Mouse (Mus musculus) forebrain, embryonic 16.5 days (tissue): ENCODE measurements around the gene Ahdc1. TPM values are rescaled to one million over a fixed set of nuclear protein-coding genes. Genes with fewer than 3 reads are reported as not detected.

Experiments
- ATAC-seq: fragments of 200-750 bp; cut with Nextera tagmentation; 2 replicates; pipeline ENCODE4 v1.8.0; 2017; ENCODE audit warnings: mild to moderate bottlenecking, moderate library complexity
- H3K27ac ChIP-seq: fragments of 300-500 bp; sonication (generic); 2 replicates; pipeline ENCODE4 v1.5.1; 2014; ENCODE audit warnings: low read length, control low read depth
- H3K27me3 ChIP-seq: fragments of 300-500 bp; sonication (generic); replicated peaks from 2 replicates; pipeline ENCODE4 v1.6.1; 2014; ENCODE audit warnings: low read length; ENCODE audit not compliant: control insufficient read depth, insufficient read depth
- H3K36me3 ChIP-seq: fragments of 300-500 bp; sonication (generic); 2 replicates; pipeline ENCODE4 v1.6.1; 2014; ENCODE audit not compliant: control insufficient read depth, insufficient read depth
- H3K4me1 ChIP-seq: fragments of 300-500 bp; sonication (generic); replicated peaks from 2 replicates; pipeline ENCODE4 v1.6.1; 2014; ENCODE audit warnings: low read length; ENCODE audit not compliant: control insufficient read depth, insufficient read depth
- H3K4me2 ChIP-seq: fragments of 300-500 bp; sonication (generic); 2 replicates; pipeline ENCODE4 v1.6.1; 2014; ENCODE audit warnings: mild to moderate bottlenecking, low read length, control low read depth
- H3K4me3 ChIP-seq: fragments of 300-500 bp; sonication (generic); replicated peaks from 2 replicates; pipeline ENCODE4 v1.5.1; 2014; ENCODE audit warnings: mild to moderate bottlenecking, low read length, control low read depth
- H3K9ac ChIP-seq: fragments of 300-500 bp; sonication (generic); replicated peaks from 2 replicates; pipeline ENCODE4 v1.6.1; 2014; ENCODE audit warnings: low read depth, low read length, control low read depth
- H3K9me3 ChIP-seq: fragments of 300-500 bp; sonication (generic); 2 replicates; pipeline ENCODE4 v1.6.1; 2016; ENCODE audit warnings: low read length; ENCODE audit not compliant: control insufficient read depth
- WGBS: fragments of 180-500 bp; shearing (Covaris S2); extraction: QIAGEN DNeasy Blood & Tissue Kit; methylation state at CpG from one replicate; pipeline ENCODE4 v1.1.7; 2014; 5-methylcytosine and 5-hydroxymethylcytosine counted together
- polyA plus RNA-seq: library from polyadenylated mRNA; unstranded; fragments of >200 nt; fragmentation: Nextera tagmentation; extraction: Ambion mirVana; gene quantifications from 2 replicates; pipeline ENCODE4 v1.2.1, GENCODE M21; 2015

The Ahdc1 gene
- polyA plus RNA-seq, 1 experiment from 2014 or later = 13.0 TPM

- Histone ChIP-seq H3K4me2 (no peak overlapping the region), H3K27me3 (peaks cover 20% of the 10 kb centered on the region), H3K9ac (no peak overlapping the region), H3K36me3 (no peaks in the 10 kb centered on the region), H3K9me3 (no peaks in the 10 kb centered on the region), H3K4me1 (peaks cover 18% of the 10 kb centered on the region), H3K27ac (no peak overlapping the region), H3K4me3 (no peak overlapping the region)
- 9% methylated on average over 2 of the region's 2 CpGs for WGBS
- ATAC-seq = no peak
Observed at GRCm38 (mm10) chr4:132972556-132972955, 38.5 kb upstream of the Ahdc1 start.

- H3K36me3 ChIP-seq = no peaks in the 10 kb centered on the region
- 48% methylated on average over 8 of the region's 8 CpGs for WGBS
- H3K4me3 ChIP-seq = no peak overlapping the region
- H3K27ac ChIP-seq = no peak overlapping the region
- H3K4me1 ChIP-seq = peaks cover 16% of the 10 kb centered on the region
- no peak for ATAC-seq
- no peaks in the 10 kb centered on the region for H3K9me3 ChIP-seq
- no peak overlapping the region for H3K9ac ChIP-seq
- no peak overlapping the region for H3K4me2 ChIP-seq
- H3K27me3 ChIP-seq = peaks cover 20% of the 10 kb centered on the region
Observed at GRCm38 (mm10) chr4:132973186-132973585, 37.9 kb upstream of the Ahdc1 start.

GRCm38 (mm10) chr4:132973814-132974398 lies 37.2 kb upstream of the Ahdc1 start, which contains the start of gene Fgr:
Gene Fgr (plus strand): TSS chr4:132974095.
- Histone ChIP-seq H3K9ac (no peak within 1 kb of the TSS), H3K4me1 (peaks cover 15% of the 10 kb centered on the region), H3K9me3 (no peaks in the 10 kb centered on the region), H3K27me3 (peaks cover 20% of the 10 kb centered on the region), H3K4me2 (peak within 1 kb of the TSS; percentile 25; the same call in 1 of the 2 replicates), H3K4me3 (no peak within 1 kb of the TSS; the same call in 1 of the 2 replicates), H3K27ac (no peak within 1 kb of the TSS), H3K36me3 (no peaks in the 10 kb centered on the region)
- WGBS = 8% methylated on average over 21 of the region's 21 CpGs
- ATAC-seq = no peak

- Histone ChIP-seq H3K27ac (no peak overlapping the region), H3K4me2 (peak overlapping the region; percentile 25; the same call in 1 of the 2 replicates), H3K9ac (no peak overlapping the region), H3K4me1 (peaks cover 15% of the 10 kb centered on the region), H3K36me3 (no peaks in the 10 kb centered on the region), H3K4me3 (no peak overlapping the region; the same call in 1 of the 2 replicates), H3K9me3 (no peaks in the 10 kb centered on the region), H3K27me3 (peaks cover 20% of the 10 kb centered on the region)
- ATAC-seq = no peak
- WGBS = 0% methylated on average over 15 of the region's 15 CpGs
Observed at GRCm38 (mm10) chr4:132974904-132975303, 36.2 kb upstream of the Ahdc1 start.

GRCm38 (mm10) chr4:132975791-132976190 lies 35.3 kb upstream of the Ahdc1 start:
- Histone ChIP-seq H3K27ac (no peak overlapping the region), H3K36me3 (no peaks in the 10 kb centered on the region), H3K4me2 (no peak overlapping the region), H3K27me3 (peaks cover 20% of the 10 kb centered on the region), H3K4me3 (no peak overlapping the region), H3K9me3 (no peaks in the 10 kb centered on the region), H3K9ac (no peak overlapping the region), H3K4me1 (peaks cover 15% of the 10 kb centered on the region)
- 40% methylated on average over 3 of the region's 3 CpGs for WGBS
- ATAC-seq = no peak

GRCm38 (mm10) chr4:132976729-132977128 lies 34.3 kb upstream of the Ahdc1 start:
- H3K4me2 ChIP-seq = no peak overlapping the region
- no peaks in the 10 kb centered on the region for H3K36me3 ChIP-seq
- ATAC-seq = no peak
- no peak overlapping the region for H3K27ac ChIP-seq
- no peak overlapping the region for H3K9ac ChIP-seq
- WGBS = 83% methylated on average over 6 of the region's 6 CpGs
- peaks cover 15% of the 10 kb centered on the region for H3K4me1 ChIP-seq
- no peaks in the 10 kb centered on the region for H3K9me3 ChIP-seq
- no peak overlapping the region for H3K4me3 ChIP-seq
- H3K27me3 ChIP-seq = peaks cover 20% of the 10 kb centered on the region

- peaks cover 15% of the 10 kb centered on the region for H3K4me1 ChIP-seq
- no peaks in the 10 kb centered on the region for H3K36me3 ChIP-seq
- no peak overlapping the region for H3K27ac ChIP-seq
- no peak overlapping the region for H3K9ac ChIP-seq
- ATAC-seq = no peak
- no peak overlapping the region for H3K4me2 ChIP-seq
- WGBS = 55% methylated on average over 5 of the region's 5 CpGs
- peaks cover 20% of the 10 kb centered on the region for H3K27me3 ChIP-seq
- no peaks in the 10 kb centered on the region for H3K9me3 ChIP-seq
- no peak overlapping the region for H3K4me3 ChIP-seq
Observed at GRCm38 (mm10) chr4:132977597-132977996, 33.5 kb upstream of the Ahdc1 start.

GRCm38 (mm10) chr4:132979186-132979585 lies 31.9 kb upstream of the Ahdc1 start:
- Histone ChIP-seq H3K27ac (no peak overlapping the region), H3K36me3 (no peaks in the 10 kb centered on the region), H3K4me2 (no peak overlapping the region), H3K4me1 (peaks cover 18% of the 10 kb centered on the region), H3K9me3 (no peaks in the 10 kb centered on the region), H3K27me3 (peaks cover 13% of the 10 kb centered on the region; the same call in 1 of the 2 replicates), H3K4me3 (no peak overlapping the region), H3K9ac (no peak overlapping the region)
- WGBS = 52% methylated on average over 2 of the region's 2 CpGs
- no peak for ATAC-seq

- H3K27me3 ChIP-seq = 0 out of 2 replicates have a peak, but pooled peaks cover 2% of the 10 kb centered on the region
- H3K4me1 ChIP-seq = peaks cover 6% of the 10 kb centered on the region; the same call in 1 of the 2 replicates
- H3K9me3 ChIP-seq = no peaks in the 10 kb centered on the region
- no peak overlapping the region for H3K9ac ChIP-seq
- H3K4me2 ChIP-seq = no peak overlapping the region
- H3K36me3 ChIP-seq = no peaks in the 10 kb centered on the region
- H3K27ac ChIP-seq = no peak overlapping the region
- H3K4me3 ChIP-seq = no peak overlapping the region
- 86% methylated on average over 6 of the region's 6 CpGs for WGBS
- ATAC-seq = no peak
Observed at GRCm38 (mm10) chr4:132981621-132982020, 29.4 kb upstream of the Ahdc1 start.
